10 mouse cellular contexts compared by ENCODE assay signal in the genomic region with DNA sequence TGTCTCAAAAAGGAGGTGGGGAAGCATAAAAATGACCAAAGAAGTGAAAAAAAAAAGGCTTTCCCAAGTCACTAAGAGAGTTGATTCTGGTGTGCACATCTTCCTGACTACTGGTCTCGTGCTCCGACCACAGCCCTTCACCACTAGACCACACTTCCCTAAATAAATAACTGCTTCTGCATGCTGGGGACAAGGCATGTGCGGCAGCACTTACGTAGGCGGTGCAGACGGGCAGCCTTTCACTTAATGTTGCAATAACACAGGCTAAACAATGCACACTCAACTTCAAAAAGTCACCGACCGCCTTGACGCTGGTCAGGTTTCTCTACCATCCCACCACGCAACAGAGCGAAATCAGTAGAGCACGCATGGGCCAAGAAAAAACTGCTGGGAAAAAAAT. TPM values are rescaled to one million over a fixed set of nuclear protein-coding genes. Genes with fewer than 3 reads are reported as not detected.
A peak's percentile ranks its signal among the peaks of the same experiment; 100 is the strongest.
DNase-seq lines count a peak whose midpoint lies in the region; ATAC-seq and TF ChIP-seq lines count a peak whose summit lies in the region.
"Had no signal": no experiment of that assay in that cellular context is flagged by ENCODE, and none has a peak within 500 bp of the region (broad histone marks: within the 10 kb centered on the region; RNA-seq: fewer than 3 reads in every experiment).

No protein-coding gene starts in this region.

- TF ChIP-seq CTCF in gastrocnemius, adult 2 months (IDR thresholded peaks at IDR 0.05), result no peak

- H3K4me3 ChIP-seq in gastrocnemius, adult 2 months, result no peak overlapping the region

- H3K27ac ChIP-seq in gastrocnemius, adult 2 months, result peak overlapping the region; percentile 44

- intact Hi-C loops in gastrocnemius, adult 2 months (cut with DNase I), result no loop called here

- DNase-seq in gastrocnemius, adult 2 months, result no peak
- DNase-seq in gastrocnemius, adult 8-10 months (ENCODE audit: low spot score in 2 of 2), result no peak
- DNase-seq in CD8-positive naive resting alpha-beta T cell, adult 2 months (ENCODE audit: low read depth in 2 of 2, low spot score in 2 of 2), result peak; percentile 45 to 51
- DNase-seq in liver, result peak; percentile 36
- DNase-seq in cerebellum, postnatal 25 days, result no peak
- no peak for DNase-seq in adrenal gland, adult 8-10 months
- DNase-seq: cerebellum, adult 9-11 months; kidney, adult 8-10 months had no signal

- peak; percentile 77 for ATAC-seq in megakaryocyte progenitor cell, adult 5-6 weeks (replicated peaks; ENCODE audit: poor library complexity)
- no peak for ATAC-seq in erythroid progenitor cell, adult 5-6 weeks (replicated peaks; ENCODE audit: low FRiP score, poor library complexity, severe bottlenecking)

RNA-seq across cellular contexts. Expression of a gene that starts 5.0 kb away (rescaled TPM):
- 1 to 10 TPM; 3.6 to 8.7 TPM for total RNA-seq in gastrocnemius, adult 2 months (2021)
- total RNA-seq in gastrocnemius, adult 8-10 months (2022), result 10 to 100 TPM in 2 of 4 experiments, 1 to 10 TPM in 2; 5.6 to 26.9 (median 8.4) TPM
- total RNA-seq in megakaryocyte progenitor cell, adult 5-6 weeks (2015), result 94.5 and 144 TPM in 2 replicates
- total RNA-seq in megakaryocyte progenitor cell, adult 5-6 weeks (2017), result 72.4 and 111 TPM in 2 replicates
- 10 to 100 TPM; 13.3 to 32.9 (median 13.7) TPM for total RNA-seq in adrenal gland, adult 8-10 months (2022)
- 25.2 and 32.7 TPM in 2 replicates for total RNA-seq in erythroid progenitor cell, adult 5-6 weeks (2015; ENCODE audit: low replicate concordance)
- 14.2 and 21.3 TPM in 2 replicates for total RNA-seq in erythroid progenitor cell, adult 5-6 weeks (2017; ENCODE audit: low replicate concordance)

Comparison
In these comparisons a context has a peak if more than half of its experiments do, and no peak if none do; other contexts are left out.
1. DNase-seq: peak in CD8-positive naive resting alpha-beta T cell, adult 2 months (2 of 2) and liver (single experiment); none in gastrocnemius, adult 2 months (single experiment), gastrocnemius, adult 8-10 months (0 of 2), cerebellum, postnatal 25 days (0 of 2) and adrenal gland, adult 8-10 months (single experiment).